Mouse (Mus musculus) stomach, embryonic 14.5 days (tissue): ENCODE results near the gene Wdr20rt. TPM values are rescaled to one million over a fixed set of nuclear protein-coding genes. Genes with fewer than 3 reads are reported as not detected.

Experiments
- ATAC-seq: fragments of 200-750 bp; cut with Nextera tagmentation; 2 replicates; pipeline ENCODE4 v1.8.0; 2017; ENCODE audit warnings: low read depth, moderate TSS enrichment; ENCODE audit not compliant: insufficient number of reproducible peaks, insufficient read depth, low FRiP score
- H3K27ac ChIP-seq: fragments of 300-500 bp; sonication (generic); 2 replicates; pipeline ENCODE4 v1.5.1; 2014; ENCODE audit warnings: mild to moderate bottlenecking, low read length, moderate library complexity, mixed read lengths
- H3K27me3 ChIP-seq: fragments of 300-500 bp; sonication (generic); 2 replicates; pipeline ENCODE4 v1.6.1; 2014; ENCODE audit warnings: low read length, control low read depth, mixed read lengths; ENCODE audit not compliant: control insufficient read depth, insufficient read depth
- H3K36me3 ChIP-seq: fragments of 300-500 bp; sonication (generic); 2 replicates; pipeline ENCODE4 v1.6.1; 2014; ENCODE audit warnings: mild to moderate bottlenecking, control low read depth, low read length, moderate library complexity, mixed read lengths; ENCODE audit not compliant: control insufficient read depth, insufficient read depth
- H3K4me1 ChIP-seq: fragments of 300-500 bp; sonication (generic); 2 replicates; pipeline ENCODE4 v1.6.1; 2014; ENCODE audit warnings: low read length, control low read depth, mixed read lengths; ENCODE audit not compliant: control insufficient read depth, insufficient read depth
- H3K4me2 ChIP-seq: fragments of 300-500 bp; sonication (generic); replicated peaks from 2 replicates; pipeline ENCODE4 v1.6.1; 2014; ENCODE audit warnings: low read depth, low read length, control low read depth
- H3K4me3 ChIP-seq: fragments of 300-500 bp; sonication (generic); 2 replicates; pipeline ENCODE4 v1.5.1; 2014; ENCODE audit warnings: low read depth, low read length, control low read depth
- H3K9ac ChIP-seq: fragments of 300-500 bp; sonication (generic); replicated peaks from 2 replicates; pipeline ENCODE4 v1.6.1; 2014; ENCODE audit warnings: low read depth, mild to moderate bottlenecking, control low read depth, low read length, moderate library complexity, mixed read lengths
- H3K9me3 ChIP-seq: fragments of 300-500 bp; sonication (generic); 2 replicates; pipeline ENCODE4 v1.6.1; 2016; ENCODE audit warnings: low read depth, low read length, control low read depth; ENCODE audit not compliant: control insufficient read depth
- WGBS: fragments of 180-500 bp; shearing (Covaris S2); extraction: QIAGEN DNeasy Blood & Tissue Kit; methylation state at CpG from one replicate; pipeline ENCODE4 v1.1.7; 2014; 5-methylcytosine and 5-hydroxymethylcytosine counted together
- polyA plus RNA-seq: library from polyadenylated mRNA; unstranded; fragments of >200 nt; fragmentation: Nextera tagmentation; extraction: Ambion mirVana; gene quantifications from 2 replicates; pipeline ENCODE4 v1.2.1, GENCODE M21; 2014

Wdr20rt gene
- not detected in 2 replicates for polyA plus RNA-seq

GRCm38 (mm10) chr12:65225467-65225945, at the start of gene Wdr20rt:
Wdr20rt (plus strand) TSS chr12:65225517.
- ATAC-seq = no peak
- Histone ChIP-seq H3K27me3 (no peaks in the 10 kb centered on the region), H3K9me3 (no peaks in the 10 kb centered on the region), H3K4me2 (no peak within 1 kb of the TSS), H3K4me1 (no peaks in the 10 kb centered on the region), H3K36me3 (no peaks in the 10 kb centered on the region), H3K4me3 (no peak within 1 kb of the TSS), H3K27ac (no peak within 1 kb of the TSS), H3K9ac (no peak within 1 kb of the TSS)
- WGBS = 95% methylated on average over 22 of the region's 22 CpGs

GRCm38 (mm10) chr12:65187365-65187764, 38.0 kb upstream of the Wdr20rt start:
- WGBS = 47% methylated on average over 3 of the region's 3 CpGs
- ATAC-seq = no peak
- no peaks in the 10 kb centered on the region for H3K36me3 ChIP-seq
- no peaks in the 10 kb centered on the region for H3K4me1 ChIP-seq
- no peak overlapping the region for H3K9ac ChIP-seq
- H3K4me3 ChIP-seq = no peak overlapping the region
- H3K27ac ChIP-seq = no peak overlapping the region
- H3K4me2 ChIP-seq = no peak overlapping the region
- H3K27me3 ChIP-seq = no peaks in the 10 kb centered on the region
- H3K9me3 ChIP-seq = no peaks in the 10 kb centered on the region

- Histone ChIP-seq H3K4me1 (no peaks in the 10 kb centered on the region), H3K4me2 (no peak overlapping the region), H3K36me3 (no peaks in the 10 kb centered on the region), H3K9me3 (no peaks in the 10 kb centered on the region), H3K4me3 (no peak overlapping the region), H3K27ac (no peak overlapping the region), H3K27me3 (no peaks in the 10 kb centered on the region), H3K9ac (no peak overlapping the region)
- ATAC-seq = no peak
- WGBS = 77% methylated on average over 2 of the region's 2 CpGs
Observed at GRCm38 (mm10) chr12:65189213-65189612, 36.1 kb upstream of the Wdr20rt start.

GRCm38 (mm10) chr12:65194003-65194530, 31.2 kb upstream of the Wdr20rt start:
- WGBS = 67% methylated on average over 5 of the region's 5 CpGs
- H3K9me3 ChIP-seq = no peaks in the 10 kb centered on the region
- no peak for ATAC-seq

GRCm38 (mm10) chr12:65201812-65202211, 23.5 kb upstream of the Wdr20rt start:
- Histone ChIP-seq H3K27ac (no peak overlapping the region), H3K4me3 (no peak overlapping the region), H3K4me1 (no peaks in the 10 kb centered on the region), H3K27me3 (no peaks in the 10 kb centered on the region), H3K36me3 (no peaks in the 10 kb centered on the region), H3K9me3 (no peaks in the 10 kb centered on the region), H3K4me2 (no peak overlapping the region), H3K9ac (no peak overlapping the region)
- WGBS = 94% methylated on average over 2 of the region's 2 CpGs
- no peak for ATAC-seq

More at GRCm38 (mm10) chr12:65194003-65194530, 31.2 kb upstream of the Wdr20rt start:
- no peak overlapping the region for H3K4me2 ChIP-seq
- no peaks in the 10 kb centered on the region for H3K4me1 ChIP-seq
- no peaks in the 10 kb centered on the region for H3K27me3 ChIP-seq
- H3K36me3 ChIP-seq = no peaks in the 10 kb centered on the region
- no peak overlapping the region for H3K27ac ChIP-seq
- no peak overlapping the region for H3K4me3 ChIP-seq
- H3K9ac ChIP-seq = no peak overlapping the region

GRCm38 (mm10) chr12:65206431-65206830, 18.9 kb upstream of the Wdr20rt start:
- Histone ChIP-seq H3K4me1 (no peaks in the 10 kb centered on the region), H3K36me3 (no peaks in the 10 kb centered on the region), H3K27me3 (no peaks in the 10 kb centered on the region), H3K4me2 (no peak overlapping the region), H3K4me3 (no peak overlapping the region), H3K9ac (no peak overlapping the region), H3K9me3 (no peaks in the 10 kb centered on the region), H3K27ac (no peak overlapping the region)
- no peak for ATAC-seq
- WGBS = 61% methylated on average over 1 of the region's 1 CpGs

- ATAC-seq = no peak
- WGBS = 70% methylated on average over 6 of the region's 6 CpGs
- Histone ChIP-seq H3K4me3 (no peak overlapping the region), H3K4me1 (no peaks in the 10 kb centered on the region), H3K36me3 (no peaks in the 10 kb centered on the region), H3K27ac (no peak overlapping the region), H3K9ac (no peak overlapping the region), H3K27me3 (no peaks in the 10 kb centered on the region), H3K9me3 (no peaks in the 10 kb centered on the region), H3K4me2 (no peak overlapping the region)
Observed at GRCm38 (mm10) chr12:65216404-65216840, 8.9 kb upstream of the Wdr20rt start.

GRCm38 (mm10) chr12:65228628-65229027, 3.3 kb downstream of the Wdr20rt start:
- Histone ChIP-seq H3K4me2 (no peak overlapping the region), H3K27ac (no peak overlapping the region), H3K36me3 (no peaks in the 10 kb centered on the region), H3K27me3 (no peaks in the 10 kb centered on the region), H3K9me3 (no peaks in the 10 kb centered on the region), H3K4me1 (no peaks in the 10 kb centered on the region), H3K9ac (no peak overlapping the region), H3K4me3 (no peak overlapping the region)
- 87% methylated on average over 6 of the region's 6 CpGs for WGBS
- ATAC-seq = no peak

GRCm38 (mm10) chr12:65229041-65229440, 3.7 kb downstream of the Wdr20rt start:
- no peak for ATAC-seq
- Histone ChIP-seq H3K4me1 (no peaks in the 10 kb centered on the region), H3K4me3 (no peak overlapping the region), H3K36me3 (no peaks in the 10 kb centered on the region), H3K4me2 (no peak overlapping the region), H3K27ac (no peak overlapping the region), H3K9me3 (no peaks in the 10 kb centered on the region), H3K9ac (no peak overlapping the region), H3K27me3 (no peaks in the 10 kb centered on the region)
